Mouse (Mus musculus) cortical plate, adult 2 months (tissue): ENCODE results near the gene Gap43. TPM values are rescaled to one million over a fixed set of nuclear protein-coding genes. Genes with fewer than 3 reads are reported as not detected.

ENCODE experiments used
- H3K27ac ChIP-seq: fragments of 200-500 bp; 2 replicates; pipeline ENCODE4 v1.5.1; 2012; ENCODE audit warnings: low read length, control low read depth, inconsistent platforms; ENCODE audit not compliant: insufficient read depth
- H3K4me1 ChIP-seq: fragments of 200-500 bp; 2 replicates; pipeline ENCODE4 v1.6.1; 2011; ENCODE audit warnings: low read length; ENCODE audit not compliant: control insufficient read depth, insufficient read depth
- H3K4me3 ChIP-seq: fragments of 200-500 bp; 2 replicates; pipeline ENCODE4 v1.5.1; 2011; ENCODE audit warnings: mild to moderate bottlenecking, low read length, control low read depth; ENCODE audit not compliant: insufficient read depth
- CTCF ChIP-seq: fragments of 200-500 bp; IDR thresholded peaks from 2 replicates; pipeline ENCODE4 v1.5.1; 2011; ENCODE audit warnings: mild to moderate bottlenecking, control low read depth, low read length; ENCODE audit not compliant: insufficient read depth; ENCODE audit errors: extremely low read depth
- POLR2A ChIP-seq: fragments of 200-500 bp; IDR thresholded peaks from 2 replicates; pipeline ENCODE4 v1.6.1; 2011; ENCODE audit warnings: mild to moderate bottlenecking, low read length, control low read depth; ENCODE audit not compliant: insufficient read depth; ENCODE audit errors: extremely low read depth
- polyA plus RNA-seq: library from polyadenylated mRNA; depleted of rRNA; stranded (reverse); fragments of >200 nt; gene quantifications from 2 replicates; pipeline ENCODE4 v1.2.3, GENCODE M21; 2012

Gap43 gene
- polyA plus RNA-seq, 1 experiment: 317 TPM

GRCm38 (mm10) chr16:42305934-42306701 lies 34.3 kb downstream of the Gap43 start:
- Histone ChIP-seq H3K4me3 (peak overlapping the region; percentile 29; the same call in 1 of the 2 replicates), H3K27ac (no peak overlapping the region), H3K4me1 (peaks cover 1% of the 10 kb centered on the region; the same call in 1 of the 2 replicates)
- no peak for TF ChIP-seq POLR2A
- TF ChIP-seq CTCF: no peak

GRCm38 (mm10) chr16:42303461-42303860 lies 37.0 kb downstream of the Gap43 start:
- Histone ChIP-seq H3K4me1 (peaks cover 1% of the 10 kb centered on the region; the same call in 1 of the 2 replicates), H3K4me3 (no peak overlapping the region), H3K27ac (no peak overlapping the region)
- TF ChIP-seq CTCF (no peak), POLR2A (no peak)

GRCm38 (mm10) chr16:42294481-42294880 lies 46.0 kb downstream of the Gap43 start:
- TF ChIP-seq POLR2A (no peak), CTCF (no peak)
- H3K4me1 ChIP-seq: no peaks in the 10 kb centered on the region
- no peak overlapping the region for H3K27ac ChIP-seq
- H3K4me3 ChIP-seq: no peak overlapping the region

- TF ChIP-seq POLR2A (no peak), CTCF (no peak)
- no peaks in the 10 kb centered on the region for H3K4me1 ChIP-seq
- H3K27ac ChIP-seq: no peak overlapping the region
- H3K4me3 ChIP-seq: no peak overlapping the region
Measured at GRCm38 (mm10) chr16:42294056-42294455, 46.4 kb downstream of the Gap43 start.

GRCm38 (mm10) chr16:42291572-42291971 lies 48.9 kb downstream of the Gap43 start:
- H3K4me1 ChIP-seq: no peaks in the 10 kb centered on the region
- TF ChIP-seq POLR2A (no peak), CTCF (no peak)

GRCm38 (mm10) chr16:42284005-42284404 lies 56.4 kb downstream of the Gap43 start:
- Histone ChIP-seq H3K27ac (no peak overlapping the region), H3K4me1 (no peaks in the 10 kb centered on the region; the same call in 1 of the 2 replicates), H3K4me3 (no peak overlapping the region)
- TF ChIP-seq POLR2A: no peak
- TF ChIP-seq CTCF: no peak

More at GRCm38 (mm10) chr16:42291572-42291971, 48.9 kb downstream of the Gap43 start:
- no peak overlapping the region for H3K4me3 ChIP-seq
- no peak overlapping the region for H3K27ac ChIP-seq

- H3K4me1 ChIP-seq: no peaks in the 10 kb centered on the region; the same call in none of the 2 replicates
- no peak overlapping the region for H3K27ac ChIP-seq
- TF ChIP-seq POLR2A (no peak), CTCF (no peak)
- H3K4me3 ChIP-seq: no peak overlapping the region
Measured at GRCm38 (mm10) chr16:42277713-42278112, 62.7 kb downstream of the Gap43 start.

GRCm38 (mm10) chr16:42277268-42277667 lies 63.2 kb downstream of the Gap43 start:
- H3K4me3 ChIP-seq: no peak overlapping the region
- TF ChIP-seq POLR2A: no peak
- no peak for TF ChIP-seq CTCF
- H3K4me1 ChIP-seq: no peaks in the 10 kb centered on the region; the same call in 1 of the 2 replicates
- no peak overlapping the region for H3K27ac ChIP-seq

- H3K27ac ChIP-seq: no peak overlapping the region
- no peak overlapping the region; the same call in 1 of the 2 replicates for H3K4me3 ChIP-seq
- H3K4me1 ChIP-seq: no peaks in the 10 kb centered on the region; the same call in 1 of the 2 replicates
- no peak for TF ChIP-seq POLR2A
- TF ChIP-seq CTCF: peak; percentile 87
Measured at GRCm38 (mm10) chr16:42276216-42277141, 64.0 kb downstream of the Gap43 start.

GRCm38 (mm10) chr16:42275518-42276215 lies 64.8 kb downstream of the Gap43 start:
- Histone ChIP-seq H3K4me3 (peak overlapping the region; percentile 21; the same call in 1 of the 2 replicates), H3K27ac (no peak overlapping the region), H3K4me1 (no peaks in the 10 kb centered on the region; the same call in 1 of the 2 replicates)
- TF ChIP-seq POLR2A (no peak), CTCF (no peak)
